Mouse (Mus musculus) heart, adult 2 months (tissue): ENCODE measurements around the gene Cacnb3. TPM values are rescaled to one million over a fixed set of nuclear protein-coding genes. Genes with fewer than 3 reads are reported as not detected.

Experiments used
- DNase-seq, 2 experiments: peaks; one replicate each; pipeline ENCODE4 v3.0.0; 2021
- H3K27ac ChIP-seq: fragments of 200-600 bp; 2 replicates; pipeline ENCODE4 v1.8.1; 2022
- H3K27me3 ChIP-seq: fragments of 200-500 bp; 2 replicates; pipeline ENCODE4 v1.6.1; 2012; ENCODE audit warnings: mild to moderate bottlenecking, low read length, inconsistent platforms, mixed read lengths; ENCODE audit not compliant: control insufficient read depth, insufficient read depth
- H3K36me3 ChIP-seq: fragments of 200-500 bp; 2 replicates; pipeline ENCODE4 v1.6.1; 2012; ENCODE audit warnings: low read length, inconsistent platforms; ENCODE audit not compliant: control insufficient read depth, insufficient read depth
- H3K4me1 ChIP-seq: fragments of 200-500 bp; 2 replicates; pipeline ENCODE4 v1.6.1; 2011; ENCODE audit warnings: low read length; ENCODE audit not compliant: control insufficient read depth, insufficient read depth
- H3K4me3 ChIP-seq: fragments of 200-600 bp; 2 replicates; pipeline ENCODE4 v1.8.1; 2022
- H3K79me2 ChIP-seq: fragments of 200-500 bp; replicated peaks from 2 replicates; pipeline ENCODE4 v1.6.1; 2012; ENCODE audit warnings: mild to moderate bottlenecking, inconsistent platforms, low read length, moderate library complexity, mixed read lengths; ENCODE audit not compliant: control insufficient read depth, insufficient read depth
- H3K9ac ChIP-seq: fragments of 200-500 bp; 2 replicates; pipeline ENCODE4 v1.6.1; 2012; ENCODE audit warnings: low read depth, mild to moderate bottlenecking, control low read depth, inconsistent platforms, low read length, mixed read lengths
- CTCF ChIP-seq: fragments of 200-600 bp; IDR thresholded peaks from 2 replicates; pipeline ENCODE4 v1.8.1; 2022; ENCODE audit warnings: antibody characterized with exemption, mild to moderate bottlenecking, moderate library complexity
- EP300 ChIP-seq: fragments of 200-500 bp; IDR thresholded peaks from 2 replicates; pipeline ENCODE4 v1.6.1; 2011; ENCODE audit warnings: low read depth, low read length, control low read depth; ENCODE audit not compliant: insufficient read depth
- POLR2A ChIP-seq: fragments of 200-500 bp; IDR thresholded peaks from 2 replicates; pipeline ENCODE4 v1.6.1; 2011; ENCODE audit warnings: mild to moderate bottlenecking, low read depth, low read length, control low read depth; ENCODE audit not compliant: insufficient read depth
- WGBS: fragments of 180-500 bp; shearing (Covaris S2); methylation state at CpG from one replicate; pipeline ENCODE4 v1.1.7; 2018; 5-methylcytosine and 5-hydroxymethylcytosine counted together
- intact Hi-C: fragments of 180-260 bp; cut with DNase I; formaldehyde crosslinking; loops from one replicate; pipeline ENCODE4 v1.15.1; 2025
- polyA plus RNA-seq: library from polyadenylated mRNA; depleted of rRNA; stranded (reverse); fragments of >200 nt; gene quantifications from 2 replicates; pipeline ENCODE4 v1.2.3, GENCODE M21; 2012
- total RNA-seq, 2 experiments: library from RNA; stranded (reverse); gene quantifications; 2 replicates each; pipeline ENCODE4 v1.2.3; 2021

Cacnb3 gene
- total and polyA plus RNA-seq, 3 experiments = 2.6 to 6.5 (median 2.7) TPM

DNA sequence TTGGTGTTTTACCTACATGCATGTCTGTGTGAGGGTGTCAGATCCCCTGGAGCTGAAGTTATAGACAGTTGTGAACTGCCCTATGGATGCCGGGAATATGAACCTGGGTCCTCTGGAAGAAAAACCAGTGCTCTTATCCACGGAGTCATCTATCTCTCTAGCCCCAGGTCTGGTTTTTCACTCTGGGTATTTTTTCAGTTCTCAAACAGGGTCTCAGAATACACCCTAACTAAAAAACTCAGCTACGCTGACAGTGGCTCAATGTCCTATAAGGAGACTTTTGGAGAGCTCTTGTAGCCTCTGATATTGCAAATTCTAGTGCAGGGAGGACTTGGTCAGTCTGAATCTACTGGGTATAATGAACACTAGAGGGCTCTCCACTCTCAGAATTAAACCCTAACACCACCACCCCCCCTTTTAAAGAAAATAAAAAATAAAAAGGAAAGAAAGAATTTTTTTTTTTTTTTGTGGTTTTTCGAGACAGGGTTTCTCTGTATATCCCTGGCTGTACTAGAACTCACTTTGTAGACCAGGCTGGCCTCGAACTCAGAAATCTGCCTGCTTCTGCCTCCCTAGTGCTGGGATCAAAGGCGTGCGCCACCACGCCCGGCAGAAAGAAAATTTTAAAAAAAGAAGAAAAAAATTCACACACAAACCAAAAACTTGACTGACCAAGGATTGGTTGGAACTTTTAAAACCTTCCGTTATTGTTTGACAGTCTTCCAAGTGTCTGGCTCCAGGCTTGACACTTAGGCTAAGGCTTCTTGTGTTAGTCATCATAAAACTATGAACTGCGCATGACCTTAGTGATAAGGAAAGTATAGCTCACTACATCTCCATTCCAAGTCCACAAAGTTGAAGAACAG, 33.6 kb downstream of the Cacnb3 start:
- H3K79me2 ChIP-seq = no peaks in the 10 kb centered on the region
- DNase-seq = no peak
- no peaks in the 10 kb centered on the region for H3K27me3 ChIP-seq
- no peak overlapping the region for H3K9ac ChIP-seq
- WGBS = 60% methylated on average over 11 of the region's 11 CpGs
- TF ChIP-seq CTCF (peak; percentile 81), POLR2A (no peak), EP300 (no peak)
- H3K4me1 ChIP-seq = no peaks in the 10 kb centered on the region
- no peak overlapping the region for H3K27ac ChIP-seq
- H3K36me3 ChIP-seq = no peaks in the 10 kb centered on the region
- H3K4me3 ChIP-seq = no peak overlapping the region
- intact Hi-C loops = loop anchor here (1.0 to 2.0 kb wide), 2 partner anchors 35 to 133 kb away; no protein-coding TSS in a partner anchor

DNA sequence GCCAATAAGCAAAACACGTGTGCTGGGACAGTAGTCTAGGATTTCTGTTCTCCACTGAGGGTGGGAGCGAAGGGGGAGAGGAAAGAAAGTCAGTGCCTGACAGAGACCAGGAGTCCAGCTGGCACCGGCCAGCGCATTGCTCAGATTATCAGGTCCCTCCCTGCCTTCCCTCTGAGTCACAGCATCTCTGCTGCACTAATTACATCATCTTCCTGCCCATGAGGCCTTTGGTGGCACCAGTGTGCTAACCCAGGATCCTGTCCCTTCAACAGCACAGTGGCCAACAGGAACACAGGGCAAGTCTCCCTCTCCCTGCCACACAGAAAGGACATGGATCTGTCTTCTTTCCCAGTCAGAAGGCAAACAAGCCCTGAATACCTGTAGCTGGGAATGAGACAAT, 42.0 kb downstream of the Cacnb3 start:
- no peak overlapping the region for H3K4me3 ChIP-seq
- H3K27me3 ChIP-seq = no peaks in the 10 kb centered on the region
- peak in 1 of 2 experiments; percentile 51 for DNase-seq
- intact Hi-C loops = no loop called here
- TF ChIP-seq POLR2A (no peak), CTCF (no peak), EP300 (no peak)
- WGBS = 17% methylated on average over 4 of the region's 4 CpGs
- peaks cover 7% of the 10 kb centered on the region for H3K4me1 ChIP-seq
- no peaks in the 10 kb centered on the region for H3K36me3 ChIP-seq
- H3K9ac ChIP-seq = no peak overlapping the region
- H3K79me2 ChIP-seq = no peaks in the 10 kb centered on the region
- no peak overlapping the region for H3K27ac ChIP-seq

DNA sequence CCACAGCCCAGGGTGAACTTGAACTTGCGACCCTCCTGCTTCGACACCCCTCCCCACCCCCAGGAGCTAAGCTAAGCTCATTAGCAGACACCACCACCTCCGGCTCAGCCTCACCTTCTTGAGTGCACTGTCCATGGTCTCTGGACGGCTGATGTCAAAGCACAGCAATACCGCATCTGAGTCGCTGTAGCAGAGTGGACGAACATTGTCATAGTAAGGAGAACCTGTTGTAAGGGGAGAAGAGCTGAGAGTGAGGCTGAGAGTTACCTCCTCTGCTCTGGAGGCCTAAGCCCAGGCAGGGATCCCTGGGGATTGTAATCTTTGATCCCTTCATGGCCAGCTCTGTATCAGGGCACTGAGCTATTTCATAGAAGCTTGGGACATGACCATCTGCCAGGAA, 43.1 kb downstream of the Cacnb3 start:
- no peak for TF ChIP-seq POLR2A
- no peak for TF ChIP-seq EP300
- no peak for TF ChIP-seq CTCF
- Histone ChIP-seq H3K4me3 (no peak overlapping the region), H3K9ac (no peak overlapping the region), H3K79me2 (no peaks in the 10 kb centered on the region), H3K27me3 (no peaks in the 10 kb centered on the region), H3K36me3 (no peaks in the 10 kb centered on the region), H3K27ac (no peak overlapping the region), H3K4me1 (peaks cover 7% of the 10 kb centered on the region)
- 91% methylated on average over 7 of the region's 7 CpGs for WGBS
- intact Hi-C loops = no loop called here
- no peak for DNase-seq

DNA sequence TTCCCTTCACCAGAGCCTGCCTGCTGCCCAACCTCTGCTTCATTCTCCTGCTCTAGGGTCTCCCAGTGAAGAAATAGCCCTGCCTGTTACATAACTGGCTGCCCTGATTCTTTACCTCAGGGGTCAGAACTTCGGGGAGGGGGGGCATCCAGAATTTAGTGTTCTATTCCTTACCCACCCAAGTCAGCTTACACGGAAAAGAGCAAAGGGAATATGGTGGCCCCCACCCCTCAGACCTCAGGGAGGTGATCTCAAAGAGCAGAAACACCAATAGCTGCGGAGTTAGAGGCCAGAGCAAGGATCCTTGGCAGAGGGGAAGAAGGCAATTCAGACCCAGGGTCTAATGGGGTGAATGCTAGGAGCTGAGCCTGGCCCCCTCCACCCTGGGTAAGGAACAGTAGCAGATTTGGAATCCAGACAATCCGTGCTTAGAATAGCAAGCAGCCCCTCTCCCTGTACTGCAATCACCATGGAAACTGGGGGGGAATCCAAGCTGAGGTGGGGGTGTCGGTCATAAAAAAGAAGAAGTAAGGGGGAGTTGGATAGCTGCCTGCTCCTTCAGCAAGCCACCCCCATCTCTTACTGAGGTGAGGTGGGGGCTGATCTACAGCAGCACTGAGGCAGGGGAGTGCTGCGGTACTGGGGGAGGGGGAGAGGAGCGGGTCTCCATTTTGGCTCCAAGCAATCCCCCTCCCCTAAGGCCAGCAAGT, 43.8 kb downstream of the Cacnb3 start:
- Histone ChIP-seq H3K36me3 (no peaks in the 10 kb centered on the region), H3K27ac (no peak overlapping the region), H3K4me3 (no peak overlapping the region), H3K9ac (no peak overlapping the region), H3K79me2 (no peaks in the 10 kb centered on the region), H3K4me1 (peaks cover 7% of the 10 kb centered on the region), H3K27me3 (no peaks in the 10 kb centered on the region)
- TF ChIP-seq POLR2A (no peak), EP300 (no peak), CTCF (no peak)
- intact Hi-C loops = no loop called here
- 61% methylated on average over 7 of the region's 7 CpGs for WGBS
- no peak for DNase-seq

DNA sequence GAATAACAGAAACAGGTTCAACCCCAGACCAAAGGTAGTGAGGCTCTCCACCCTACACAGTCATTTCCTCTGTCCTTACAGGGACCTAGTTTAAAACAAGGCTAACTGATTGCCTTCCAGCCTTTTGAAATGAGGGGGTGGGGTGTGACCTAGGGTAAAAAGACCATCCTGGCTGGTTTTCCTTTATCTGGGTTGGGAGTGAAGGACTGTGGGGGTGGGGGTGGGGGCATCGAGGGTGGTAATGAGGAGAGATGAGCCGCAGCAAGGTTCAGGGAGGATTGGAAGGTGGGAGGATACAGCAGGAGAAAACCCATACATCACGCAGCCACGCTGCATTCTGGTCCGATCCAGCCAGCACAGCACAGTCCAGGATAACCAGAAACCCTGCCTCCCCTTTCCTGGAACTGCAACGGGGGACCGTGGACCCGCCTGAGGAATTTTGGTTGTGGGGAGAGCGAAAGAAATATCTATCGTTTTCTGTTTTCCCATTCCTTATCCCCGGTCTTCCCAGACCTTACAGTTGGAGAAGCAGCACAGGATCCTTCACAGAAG, 44.4 kb downstream of the Cacnb3 start:
- no peak overlapping the region for H3K27ac ChIP-seq
- TF ChIP-seq POLR2A (no peak), CTCF (no peak), EP300 (no peak)
- WGBS = 36% methylated on average over 11 of the region's 11 CpGs
- no peaks in the 10 kb centered on the region for H3K36me3 ChIP-seq
- no peaks in the 10 kb centered on the region for H3K27me3 ChIP-seq
- H3K9ac ChIP-seq = no peak overlapping the region
- H3K4me3 ChIP-seq = no peak overlapping the region
- no peak for DNase-seq
- H3K79me2 ChIP-seq = no peaks in the 10 kb centered on the region
- peaks cover 7% of the 10 kb centered on the region for H3K4me1 ChIP-seq
- intact Hi-C loops = no loop called here
